Mouse (Mus musculus) kidney, adult 9 months (tissue): Measurements from ENCODE around the gene Bcl7c.
"Not testable (repeated sequence)": the region's sequence is repeated elsewhere in the genome, so short reads cannot be mapped to it uniquely, and the experiment has no call there.

Experiments used
- DNase-seq: peaks from one replicate; pipeline ENCODE4 v3.0.0; 2022

Bcl7c gene

DNA sequence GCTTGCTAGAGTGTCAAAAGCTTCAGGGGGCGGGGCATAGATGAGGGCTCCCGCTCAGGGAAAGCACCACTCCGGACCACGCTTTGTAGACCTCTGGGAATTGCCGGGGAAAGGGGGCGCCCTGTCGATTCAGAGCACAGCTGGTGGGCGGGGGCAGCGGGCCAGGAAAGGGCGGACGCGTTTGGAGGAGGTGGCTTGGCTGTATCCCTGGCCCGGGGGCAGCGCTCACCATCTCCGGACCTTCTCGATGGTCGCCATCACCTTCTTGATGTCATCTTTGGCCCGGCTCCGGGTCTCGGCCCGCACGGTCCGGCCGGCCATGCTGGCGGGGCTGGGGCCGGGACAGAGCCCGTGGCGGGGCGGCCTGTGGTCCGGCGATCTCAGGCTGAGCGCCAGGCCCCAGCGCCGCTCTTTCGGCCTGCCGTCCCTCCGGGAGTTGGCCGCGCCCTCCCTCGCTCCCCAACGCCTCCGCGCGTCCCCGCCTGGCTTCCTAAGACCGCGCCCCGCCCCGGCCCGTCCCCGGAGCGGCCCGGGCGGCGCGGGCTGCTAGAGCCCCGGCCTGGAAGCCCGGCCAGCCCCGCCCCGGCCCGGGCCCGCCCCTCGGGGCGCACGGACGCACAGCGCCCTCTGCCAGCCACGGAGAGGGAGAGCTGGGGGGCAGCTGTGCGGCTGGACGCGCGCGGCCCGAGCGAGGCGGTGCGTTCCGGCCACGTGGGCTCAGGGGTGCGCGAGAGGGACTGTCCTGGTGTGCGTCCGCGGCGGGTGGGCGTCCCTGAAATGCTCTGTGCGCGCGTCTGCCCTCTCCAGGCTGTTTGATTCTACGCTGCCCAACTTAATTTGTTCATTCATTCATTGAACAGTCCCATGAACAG, at the start of gene Bcl7c:
Bcl7c (minus strand) TSS at position 727 of the 872 bp plus-strand sequence.
- DNase-seq: peak; percentile 88

GRCm38 (mm10) chr7:127753741-127754140, 45.0 kb upstream of the Bcl7c start:
- DNase-seq: no peak

DNA sequence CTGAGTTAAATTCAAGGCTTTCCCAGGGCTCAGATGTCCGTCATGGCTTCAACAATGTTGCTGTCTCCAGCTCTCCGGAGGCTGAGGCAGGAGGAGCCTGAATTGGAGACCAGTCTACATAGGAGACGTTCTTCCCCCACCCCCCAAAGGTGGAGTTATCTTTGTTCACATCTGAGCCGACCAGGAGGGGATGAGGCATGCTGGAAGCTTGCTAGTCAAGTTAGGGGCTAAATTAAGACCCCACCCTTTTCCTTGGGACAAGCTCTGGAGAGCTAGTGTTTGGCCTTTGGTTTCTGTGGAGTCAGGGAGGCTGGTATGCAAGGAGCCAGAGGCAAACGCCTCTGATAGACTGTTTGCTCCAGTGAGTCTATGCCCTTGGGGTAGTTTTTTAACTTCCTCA, 44.4 kb upstream of the Bcl7c start:
- no peak for DNase-seq

- no peak for DNase-seq
Measured at GRCm38 (mm10) chr7:127752069-127752468, 43.3 kb upstream of the Bcl7c start.

- no peak for DNase-seq
Measured at GRCm38 (mm10) chr7:127751619-127752018, 42.9 kb upstream of the Bcl7c start.

GRCm38 (mm10) chr7:127750131-127751127, 41.7 kb upstream of the Bcl7c start:
- no peak for DNase-seq

- no peak for DNase-seq
Measured at GRCm38 (mm10) chr7:127748235-127748560, 39.5 kb upstream of the Bcl7c start.

DNA sequence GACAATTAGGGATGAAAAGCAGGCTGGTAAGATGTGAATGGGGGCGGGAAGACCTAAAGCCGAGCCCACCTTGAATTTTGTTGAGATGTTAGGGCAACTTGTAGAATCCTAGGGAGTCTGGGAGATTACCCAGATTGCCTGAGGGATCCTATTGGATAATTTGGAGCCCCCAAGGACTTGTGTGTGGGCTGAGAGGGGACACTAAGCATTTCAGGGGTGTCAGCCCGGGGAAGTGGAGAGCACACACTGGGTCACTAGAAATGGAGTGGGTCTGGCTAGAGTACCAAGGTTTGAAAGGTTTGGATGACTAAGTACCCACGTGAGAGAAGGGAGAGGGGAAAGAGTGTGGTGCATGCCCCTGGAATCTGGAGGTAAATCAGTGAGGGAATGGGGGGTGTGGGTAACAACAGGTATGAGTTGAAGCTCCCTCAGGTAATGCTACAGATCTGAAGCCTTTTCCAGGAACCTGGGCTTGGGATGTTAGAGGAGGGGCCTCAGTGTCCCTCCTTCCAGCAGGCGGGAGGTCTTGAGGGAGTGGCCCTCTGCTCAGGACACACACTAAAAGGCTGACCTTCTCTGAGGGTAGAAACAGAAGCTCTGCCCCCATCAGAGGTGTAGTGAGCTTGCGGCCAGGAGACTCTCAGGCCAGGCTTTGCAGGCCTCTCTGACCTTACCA, 39.0 kb upstream of the Bcl7c start:
- no peak for DNase-seq

DNA sequence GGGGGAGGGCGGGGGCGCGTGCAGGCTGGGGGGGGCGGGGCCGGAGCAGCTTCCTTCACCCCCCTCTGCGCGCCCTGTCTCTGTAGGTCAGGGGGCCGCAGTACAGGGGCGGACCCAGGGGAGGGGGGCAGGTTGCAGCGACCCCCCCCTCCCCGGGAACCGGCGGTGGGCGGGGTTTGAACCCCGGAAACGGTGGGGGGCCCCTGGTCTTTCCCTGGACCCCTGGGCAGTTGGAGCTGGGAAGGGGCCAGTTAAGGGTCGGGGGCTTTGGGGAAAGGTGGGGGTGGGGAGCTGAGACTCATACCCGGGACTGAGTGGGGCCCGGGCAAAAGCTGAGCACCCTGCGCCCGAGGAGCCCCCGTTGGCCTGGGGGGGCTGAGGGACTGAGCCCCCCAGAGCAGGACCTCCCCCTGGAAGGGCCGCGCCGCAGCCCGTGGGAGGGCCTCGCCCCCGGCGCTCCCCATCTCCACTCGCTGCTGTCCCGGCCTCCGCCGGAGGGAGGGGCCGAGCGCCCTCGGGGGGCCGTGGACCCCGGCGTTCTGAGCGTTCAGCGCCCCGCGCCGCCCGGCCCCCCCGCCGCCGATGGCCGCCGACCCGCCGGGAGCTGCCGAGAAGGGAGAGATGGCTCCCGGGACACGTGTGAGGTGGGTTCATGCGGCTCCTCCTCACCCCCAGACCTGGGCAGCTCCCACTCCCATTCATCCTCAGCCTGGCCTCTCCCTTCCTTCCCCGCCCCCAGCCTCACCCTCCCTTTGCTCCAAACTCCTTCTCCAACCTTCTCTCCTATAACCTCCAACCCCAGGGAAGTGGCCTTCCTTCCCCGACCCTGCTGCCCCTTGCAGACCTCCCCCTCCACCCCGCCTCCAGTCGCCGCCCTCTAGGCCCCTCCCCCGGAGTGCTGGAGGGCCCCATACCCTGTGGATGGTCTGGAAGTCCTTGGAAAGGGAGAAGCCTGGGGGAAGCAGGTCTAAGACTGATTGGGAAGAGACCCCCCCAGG, 38.1 kb upstream of the Bcl7c start:
- DNase-seq: peak; percentile 35

DNA sequence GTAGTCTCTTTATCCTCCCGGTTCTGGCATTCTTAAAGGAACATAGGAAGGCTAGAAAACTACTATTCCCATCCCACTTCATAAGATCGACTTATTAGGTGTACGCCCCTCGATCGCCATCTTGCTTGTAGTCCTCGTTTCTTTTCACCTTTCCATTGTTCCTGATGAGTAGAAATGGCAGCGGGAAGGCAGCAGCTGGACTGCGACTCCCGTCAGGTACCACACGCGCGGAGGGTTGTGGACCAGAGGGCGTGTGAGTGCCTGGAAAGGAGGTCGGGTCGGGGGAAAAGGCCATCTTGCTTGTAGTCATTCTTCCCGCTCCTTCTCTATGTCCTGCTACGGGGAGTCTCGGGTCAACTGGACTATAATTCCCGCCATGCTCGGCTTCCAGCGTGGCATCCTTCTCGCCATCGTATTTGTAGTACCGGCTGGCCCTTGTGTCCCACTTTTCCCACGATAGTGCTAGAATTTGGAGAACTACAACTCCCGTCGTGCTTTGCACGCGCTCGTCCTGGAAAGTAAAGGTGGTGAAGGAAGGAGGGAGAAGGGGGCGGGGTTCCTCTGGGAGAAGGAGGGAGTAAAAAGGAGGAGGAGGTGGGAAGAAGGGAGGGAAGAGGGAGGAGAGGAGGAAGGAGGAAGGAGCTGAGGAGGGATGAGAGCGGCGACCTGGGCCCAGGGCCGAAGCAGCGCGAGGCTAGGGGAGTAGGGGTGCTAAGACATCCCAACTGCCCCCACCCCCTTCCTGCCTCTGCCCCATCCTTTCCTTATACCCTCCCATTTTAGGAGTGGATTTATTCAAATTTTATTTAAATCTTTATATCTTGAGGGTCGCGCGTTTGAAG, 37.1 kb upstream of the Bcl7c start:
- peak; percentile 100 for DNase-seq

- DNase-seq: peak; percentile 98
Measured at GRCm38 (mm10) chr7:127745251-127745651, 36.5 kb upstream of the Bcl7c start.

DNA sequence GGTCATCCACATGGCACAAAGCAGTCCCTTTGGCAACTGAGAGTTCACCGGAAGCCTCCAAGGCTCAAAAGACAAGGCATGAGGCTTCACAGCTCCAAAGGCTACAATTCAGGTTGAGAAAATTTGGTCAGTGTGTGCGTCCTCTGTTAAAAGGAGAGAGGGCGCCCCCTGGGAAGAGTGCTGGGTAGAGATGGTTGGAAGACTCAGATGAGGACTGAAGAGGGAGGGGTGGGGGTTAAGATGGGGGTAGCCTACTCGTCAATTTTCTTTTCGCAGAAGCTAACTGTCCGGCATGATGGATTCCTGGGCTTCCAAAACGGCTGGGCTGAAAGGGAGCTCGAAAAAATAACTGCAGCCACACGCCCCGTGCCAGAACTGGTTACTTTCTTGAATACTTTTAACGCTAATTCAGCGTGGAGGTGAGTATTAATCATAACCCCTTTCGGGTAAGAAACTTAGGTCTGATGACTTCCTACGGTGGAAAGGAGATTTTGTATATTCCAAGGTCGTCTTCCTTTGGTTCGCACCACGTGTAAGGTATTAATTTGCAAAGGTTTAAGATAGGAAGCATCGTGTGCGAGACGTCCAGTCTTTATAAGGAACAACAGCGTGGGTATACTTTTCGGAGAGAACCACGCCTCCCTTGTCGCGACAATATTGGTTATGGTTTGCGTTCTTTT, 35.8 kb upstream of the Bcl7c start, which contains the start of gene Fbxl19:
Fbxl19 (plus strand) TSS at position 178 of the 680 bp plus-strand sequence.
- peak; percentile 85 for DNase-seq

- DNase-seq: not testable (repeated sequence)
Measured at GRCm38 (mm10) chr7:127732066-127732465, 23.3 kb upstream of the Bcl7c start, which contains the start of gene Ctf2. TSS of gene Ctf2 (minus strand) at chr7:127732166.

- DNase-seq: no peak
Measured at GRCm38 (mm10) chr7:127730170-127730569, 21.4 kb upstream of the Bcl7c start.

DNA sequence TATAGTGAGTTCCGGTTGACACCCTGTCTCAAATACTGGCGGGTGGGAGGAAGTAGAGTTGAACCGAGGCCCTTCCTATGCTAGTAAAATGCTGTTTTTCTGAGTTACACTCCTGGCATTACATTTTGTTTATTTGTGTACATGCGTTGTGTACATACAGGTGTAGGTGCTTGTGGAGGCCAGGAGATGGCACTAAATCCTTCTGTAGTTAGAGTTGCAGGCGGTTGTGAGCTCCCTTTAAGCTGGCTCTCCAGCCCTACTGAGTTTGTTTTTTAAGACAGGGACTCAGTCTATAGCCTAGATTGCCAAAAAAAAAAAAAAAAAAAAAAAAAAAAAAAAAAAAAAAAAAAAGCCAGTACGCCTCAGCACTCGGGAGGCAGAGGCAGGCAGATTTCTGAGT, 19.2 kb upstream of the Bcl7c start:
- no peak for DNase-seq

DNA sequence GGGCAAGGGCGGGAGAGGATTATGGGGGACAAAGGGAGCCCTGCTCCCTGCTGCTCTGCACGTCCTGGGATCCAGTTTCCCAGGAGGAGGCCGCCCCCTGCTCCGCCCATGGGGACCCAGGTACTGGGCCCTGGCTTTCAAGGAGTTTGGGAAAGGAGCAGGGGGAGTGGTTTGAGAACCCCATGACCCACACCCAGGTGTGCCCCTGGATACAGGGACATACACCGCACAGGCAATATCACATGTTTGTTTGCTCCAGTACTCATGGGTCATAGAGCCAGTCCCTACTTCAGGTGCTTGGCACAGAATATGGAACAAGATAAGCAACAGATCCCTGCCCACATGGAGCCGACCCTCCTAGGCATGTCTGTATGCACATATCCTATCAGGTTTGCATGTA, 17.2 kb upstream of the Bcl7c start:
- no peak for DNase-seq

- DNase-seq: no peak
Measured at GRCm38 (mm10) chr7:127725490-127725889, 16.8 kb upstream of the Bcl7c start.

DNA sequence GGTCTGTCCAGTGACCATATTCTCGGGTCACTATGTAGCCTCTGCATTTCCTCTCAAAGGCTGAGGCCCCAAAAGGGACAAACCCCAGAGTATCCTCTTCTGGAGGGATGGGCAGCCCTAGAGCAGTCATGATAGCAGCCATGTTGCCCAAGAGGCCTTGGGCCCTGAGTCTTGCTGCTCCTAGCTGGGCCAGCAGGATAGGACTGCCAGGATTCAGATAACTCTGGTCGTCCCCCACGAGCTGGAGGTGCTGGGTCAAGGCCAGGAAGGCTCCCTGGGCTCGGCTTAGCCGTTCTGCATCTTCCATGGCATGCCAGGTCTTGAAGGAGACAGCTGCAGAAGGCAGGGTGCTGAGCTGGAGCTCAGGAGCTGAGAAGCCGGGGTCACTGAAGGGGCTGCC, 10.5 kb upstream of the Bcl7c start:
- DNase-seq: no peak

DNA sequence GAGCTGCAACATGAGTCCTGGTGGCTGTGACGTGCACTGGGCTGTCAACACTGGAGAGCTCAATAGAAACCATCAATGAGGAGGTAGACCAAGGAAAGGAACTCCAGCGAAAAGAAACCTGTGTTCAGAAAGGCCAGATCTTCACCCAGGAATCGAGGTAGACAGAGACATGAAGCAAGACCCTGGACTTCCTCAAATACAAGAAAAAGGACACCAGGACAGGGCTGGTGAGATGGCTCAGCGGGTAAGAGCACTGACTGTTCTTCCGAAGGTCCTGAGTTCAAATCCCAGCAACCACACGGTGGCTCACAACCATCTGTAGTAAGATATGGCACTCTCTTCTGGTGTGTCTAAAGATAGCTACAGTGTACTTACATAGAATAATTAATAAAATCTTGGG, 9.6 kb upstream of the Bcl7c start:
- no peak for DNase-seq

GRCm38 (mm10) chr7:127716992-127717391, 8.3 kb upstream of the Bcl7c start:
- DNase-seq: peak; percentile 74
